Mouse (Mus musculus) cerebellum, adult 2 months (tissue): ENCODE data around the gene Serpina3b.

Source experiments
- CTCF ChIP-seq: fragments of 200-500 bp; IDR thresholded peaks from 2 replicates; pipeline ENCODE4 v1.5.1; 2011; ENCODE audit warnings: low read depth, mild to moderate bottlenecking, control low read depth, low read length, moderate library complexity, borderline replicate concordance; ENCODE audit not compliant: insufficient read depth
- POLR2A ChIP-seq: fragments of 200-500 bp; IDR thresholded peaks from 2 replicates; pipeline ENCODE4 v1.6.1; 2011; ENCODE audit warnings: low read length, control low read depth, borderline replicate concordance; ENCODE audit not compliant: insufficient read depth

DNA sequence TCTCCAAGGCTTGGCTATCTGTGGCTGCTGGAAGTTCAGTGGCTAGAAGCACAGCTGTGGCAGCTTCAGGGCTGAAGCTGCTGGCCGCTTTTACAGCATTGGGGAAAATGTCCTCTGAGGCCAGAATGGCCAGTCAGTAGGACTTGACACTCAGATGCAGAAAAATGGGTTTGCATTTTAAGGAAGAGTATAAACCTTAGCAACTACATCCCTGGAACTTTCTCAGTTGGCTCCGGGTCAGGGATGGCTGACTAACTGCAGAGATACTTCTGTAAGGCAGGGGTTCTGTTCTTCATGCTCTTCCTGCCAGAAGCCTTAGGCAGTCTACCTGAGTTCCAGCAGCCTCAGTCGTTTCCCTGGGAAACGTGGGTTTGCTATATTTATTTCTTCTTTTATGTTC lies 57.2 kb downstream of the Serpina3b start:
- no peak for TF ChIP-seq POLR2A
- no peak for TF ChIP-seq CTCF
